Mouse (Mus musculus): ENCODE measurements at regions not wholly inside any gene's neighbourhood (a gene's known extent, or its start where the extent isn't known, plus 50 kb on each side); places are given as distances from the start of the nearest gene placed in this dataset.

DNA sequence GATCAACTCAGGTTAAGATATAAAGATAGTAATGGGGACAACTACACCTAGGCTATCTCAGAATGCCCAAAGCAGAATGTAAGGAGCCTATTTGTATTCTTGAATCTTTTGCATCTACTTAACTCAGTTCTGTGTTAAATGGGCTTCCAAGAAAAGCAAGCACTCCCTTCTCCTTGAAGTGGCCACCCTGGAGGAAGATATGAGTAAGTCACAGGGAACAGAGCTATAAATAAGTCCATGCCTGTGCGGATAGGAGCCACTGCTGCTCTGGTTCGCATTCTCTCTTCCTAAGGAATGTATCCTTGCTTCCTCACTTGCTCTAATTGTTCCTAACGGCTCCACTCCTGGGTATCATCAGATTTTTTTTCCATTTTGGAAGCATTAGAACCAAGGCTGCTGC is 179.8 kb downstream of the Rybp start:
- TF ChIP-seq POLR2A (IDR thresholded peaks at IDR 0.05; ENCODE audit: insufficient read depth, low read depth, low read length) (no peak), CTCF (IDR thresholded peaks at IDR 0.05; ENCODE audit: insufficient read depth, low read depth, low read length) (no peak)

Measured in olfactory bulb, adult 2 months (tissue).